Mouse (Mus musculus) intestine, postnatal 0 days (tissue): ENCODE measurements around the gene Smoc1. TPM values are rescaled to one million over a fixed set of nuclear protein-coding genes. Genes with fewer than 3 reads are reported as not detected.

ENCODE experiments used
- ATAC-seq: fragments of 200-750 bp; cut with Nextera tagmentation; 2 replicates; pipeline ENCODE4 v1.8.0; 2017; ENCODE audit warnings: mild to moderate bottlenecking, moderate TSS enrichment, moderate library complexity
- H3K27ac ChIP-seq: fragments of 300-500 bp; sonication (generic); 2 replicates; pipeline ENCODE4 v1.5.1; 2014; ENCODE audit warnings: mild to moderate bottlenecking, low read depth, low read length, moderate library complexity
- H3K27me3 ChIP-seq: fragments of 300-500 bp; sonication (generic); replicated peaks from 2 replicates; pipeline ENCODE4 v1.6.1; 2014; ENCODE audit warnings: low read length, mixed read lengths; ENCODE audit not compliant: control insufficient read depth, insufficient read depth
- H3K36me3 ChIP-seq: fragments of 300-500 bp; sonication (generic); 2 replicates; pipeline ENCODE4 v1.6.1; 2014; ENCODE audit warnings: mild to moderate bottlenecking, moderate library complexity; ENCODE audit not compliant: control insufficient read depth, insufficient read depth
- H3K4me1 ChIP-seq: fragments of 300-500 bp; sonication (generic); replicated peaks from 2 replicates; pipeline ENCODE4 v1.6.1; 2014; ENCODE audit warnings: antibody characterized with exemption, low read length, mixed read lengths; ENCODE audit not compliant: control insufficient read depth, insufficient read depth
- H3K4me2 ChIP-seq: fragments of 300-500 bp; sonication (generic); replicated peaks from 2 replicates; pipeline ENCODE4 v1.6.1; 2014; ENCODE audit warnings: low read depth, mild to moderate bottlenecking, moderate library complexity
- H3K4me3 ChIP-seq: fragments of 300-500 bp; sonication (generic); 2 replicates; pipeline ENCODE4 v1.5.1; 2014; ENCODE audit warnings: low read depth, low read length
- H3K9ac ChIP-seq: fragments of 300-500 bp; sonication (generic); 2 replicates; pipeline ENCODE4 v1.6.1; 2014; ENCODE audit warnings: mild to moderate bottlenecking, low read depth, low read length
- H3K9me3 ChIP-seq: fragments of 300-500 bp; sonication (generic); 2 replicates; pipeline ENCODE4 v1.6.1; 2016; ENCODE audit warnings: mixed run types; ENCODE audit not compliant: control insufficient read depth
- CTCF ChIP-seq: sonication (generic); IDR thresholded peaks from 2 replicates; pipeline ENCODE4 v1.5.1; 2016; ENCODE audit warnings: low read depth, mild to moderate bottlenecking, control low read depth, antibody characterized with exemption, moderate library complexity
- WGBS: fragments of 180-500 bp; shearing (Covaris S2); extraction: QIAGEN DNeasy Blood & Tissue Kit; methylation state at CpG from one replicate; pipeline ENCODE4 v1.1.7; 2014; 5-methylcytosine and 5-hydroxymethylcytosine counted together
- polyA plus RNA-seq: library from polyadenylated mRNA; unstranded; fragments of >200 nt; fragmentation: Nextera tagmentation; extraction: Ambion mirVana; gene quantifications from 2 replicates; pipeline ENCODE4 v1.2.1, GENCODE M21; 2015

Smoc1 gene
- polyA plus RNA-seq, 1 experiment from 2014 or later = 3.9 TPM

DNA sequence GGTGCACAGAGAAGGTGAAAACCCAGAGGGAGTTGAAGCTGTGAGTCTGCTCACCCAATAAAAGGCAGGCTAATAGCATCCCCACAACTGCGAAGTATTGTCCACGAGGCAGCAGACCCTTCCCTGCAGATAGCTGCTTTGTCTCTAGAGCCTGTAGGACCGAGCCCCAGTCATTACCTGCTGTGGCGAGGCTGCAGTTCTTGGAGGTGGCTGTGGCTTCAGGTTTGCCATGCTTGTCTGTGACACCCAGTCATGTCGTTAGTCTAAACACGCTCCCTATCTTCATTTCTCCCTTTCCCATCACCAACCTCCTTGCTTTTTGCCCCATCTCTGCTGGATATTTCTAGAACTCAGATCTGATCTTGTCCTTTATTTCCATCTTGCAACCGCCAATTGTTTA lies 66.6 kb downstream of the Smoc1 start:
- no peaks in the 10 kb centered on the region for H3K36me3 ChIP-seq
- no peak overlapping the region for H3K4me2 ChIP-seq
- H3K4me1 ChIP-seq = no peaks in the 10 kb centered on the region
- WGBS = 74% methylated on average over 7 of the region's 7 CpGs
- TF ChIP-seq CTCF = no peak
- H3K27me3 ChIP-seq = no peaks in the 10 kb centered on the region
- H3K4me3 ChIP-seq = no peak overlapping the region
- no peak overlapping the region for H3K9ac ChIP-seq
- H3K27ac ChIP-seq = no peak overlapping the region
- H3K9me3 ChIP-seq = no peaks in the 10 kb centered on the region
- no peak for ATAC-seq

DNA sequence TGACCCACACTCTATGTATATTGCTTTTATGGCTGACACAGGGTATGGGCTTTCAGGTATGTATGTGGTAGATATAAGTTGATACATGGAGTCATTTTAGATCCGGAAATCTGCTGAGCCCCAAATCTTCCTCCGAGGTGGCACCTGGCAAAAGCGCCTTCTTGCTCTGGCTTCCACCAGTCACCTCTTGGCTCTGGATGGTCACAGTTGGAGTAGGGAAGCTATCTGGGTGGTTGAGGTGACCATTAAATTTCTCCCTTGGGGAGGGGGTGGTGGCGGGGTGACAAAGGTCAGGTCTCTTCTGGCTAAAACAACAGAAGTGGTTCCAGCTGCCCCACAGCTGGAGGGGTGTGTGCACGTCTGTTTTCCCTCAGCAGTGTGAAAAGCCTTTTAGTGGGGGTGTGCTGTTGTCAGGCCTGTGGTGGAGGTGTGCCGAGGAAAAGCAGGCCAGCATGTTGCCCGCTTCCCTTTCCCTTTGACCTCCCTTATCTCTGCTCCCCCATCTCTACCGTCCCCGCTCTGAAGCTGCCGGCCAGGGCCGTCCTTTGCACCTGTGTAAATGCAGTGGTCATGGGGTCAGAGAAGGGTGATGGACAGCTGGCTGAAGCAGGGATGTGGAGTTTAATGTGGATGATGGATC lies 68.3 kb downstream of the Smoc1 start:
- no peak for ATAC-seq
- no peak overlapping the region for H3K9ac ChIP-seq
- H3K9me3 ChIP-seq = no peaks in the 10 kb centered on the region
- no peak overlapping the region for H3K4me2 ChIP-seq
- no peak for TF ChIP-seq CTCF
- H3K4me3 ChIP-seq = no peak overlapping the region
- no peaks in the 10 kb centered on the region for H3K27me3 ChIP-seq
- no peaks in the 10 kb centered on the region for H3K36me3 ChIP-seq
- no peaks in the 10 kb centered on the region for H3K4me1 ChIP-seq
- H3K27ac ChIP-seq = no peak overlapping the region
- WGBS = 42% methylated on average over 11 of the region's 11 CpGs

DNA sequence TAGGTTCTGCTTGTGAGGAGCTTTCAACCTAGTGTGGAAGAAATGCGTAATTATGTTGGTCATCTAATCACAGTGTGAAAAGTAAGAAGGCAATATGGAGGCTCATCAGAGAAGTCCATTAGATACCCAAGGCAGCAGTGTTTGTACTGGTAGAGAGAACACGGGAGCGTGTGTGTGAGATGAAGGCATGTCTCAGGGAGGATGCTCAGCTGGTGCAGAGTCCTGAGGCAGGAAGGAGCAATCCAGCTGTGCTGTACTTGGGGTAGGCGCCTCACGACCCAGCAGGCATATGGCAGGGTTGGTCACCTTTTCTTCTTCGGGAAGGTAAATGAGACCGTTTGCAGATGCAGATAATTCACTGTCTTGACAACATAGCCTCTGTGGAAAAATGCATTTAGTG lies 70.7 kb downstream of the Smoc1 start:
- no peak overlapping the region for H3K4me3 ChIP-seq
- no peaks in the 10 kb centered on the region for H3K9me3 ChIP-seq
- no peak overlapping the region for H3K27ac ChIP-seq
- no peak overlapping the region for H3K4me2 ChIP-seq
- H3K4me1 ChIP-seq = no peaks in the 10 kb centered on the region
- H3K9ac ChIP-seq = no peak overlapping the region
- no peak for TF ChIP-seq CTCF
- 79% methylated on average over 7 of the region's 7 CpGs for WGBS
- no peaks in the 10 kb centered on the region for H3K27me3 ChIP-seq
- no peak for ATAC-seq
- H3K36me3 ChIP-seq = no peaks in the 10 kb centered on the region

DNA sequence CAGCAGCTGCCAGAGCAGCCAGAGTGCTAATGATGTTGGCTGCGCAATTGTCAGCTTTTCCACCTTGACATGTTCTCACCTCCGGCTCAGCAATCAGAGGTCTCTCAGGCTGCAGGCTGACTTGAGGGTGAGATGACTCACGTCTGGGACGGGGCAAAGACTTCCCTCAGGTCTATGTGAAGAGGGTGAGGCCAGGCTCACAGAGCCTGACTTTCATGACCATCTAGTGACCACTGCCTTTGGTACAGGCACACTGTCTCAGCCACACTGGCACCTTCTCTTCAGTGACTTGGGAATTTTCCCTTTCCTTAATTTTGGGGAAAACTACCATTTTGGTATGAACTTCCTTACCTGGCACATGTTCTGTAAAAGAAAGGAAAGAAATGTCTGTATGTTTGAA lies 71.1 kb downstream of the Smoc1 start:
- H3K9me3 ChIP-seq = no peaks in the 10 kb centered on the region
- no peak overlapping the region for H3K9ac ChIP-seq
- H3K27me3 ChIP-seq = no peaks in the 10 kb centered on the region
- 55% methylated on average over 4 of the region's 4 CpGs for WGBS
- no peaks in the 10 kb centered on the region for H3K4me1 ChIP-seq
- H3K27ac ChIP-seq = no peak overlapping the region
- H3K4me3 ChIP-seq = no peak overlapping the region
- TF ChIP-seq CTCF = no peak
- no peaks in the 10 kb centered on the region for H3K36me3 ChIP-seq
- no peak for ATAC-seq
- H3K4me2 ChIP-seq = no peak overlapping the region

DNA sequence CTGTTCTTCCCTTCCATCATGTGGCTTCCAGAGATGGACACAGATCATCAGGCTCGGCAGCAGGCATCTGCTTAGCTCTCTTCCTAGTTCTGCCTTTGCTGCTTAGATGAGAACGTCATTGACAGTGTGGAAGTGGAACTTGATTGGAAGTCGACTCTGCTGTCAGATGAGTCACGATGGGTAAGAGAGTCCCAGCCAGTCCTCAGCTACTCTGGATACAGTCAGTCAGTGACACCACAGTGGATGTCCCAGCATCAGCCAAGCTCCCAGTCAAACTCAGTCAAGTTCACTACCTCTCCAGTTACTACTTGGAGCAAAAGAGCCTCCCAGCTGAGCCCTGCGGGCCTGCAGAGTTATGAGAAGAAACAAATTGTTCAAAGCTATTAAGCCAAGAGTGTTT lies 72.6 kb downstream of the Smoc1 start:
- H3K36me3 ChIP-seq = no peaks in the 10 kb centered on the region
- no peaks in the 10 kb centered on the region for H3K9me3 ChIP-seq
- H3K4me3 ChIP-seq = no peak overlapping the region
- no peaks in the 10 kb centered on the region for H3K27me3 ChIP-seq
- TF ChIP-seq CTCF = no peak
- H3K27ac ChIP-seq = no peak overlapping the region
- H3K4me2 ChIP-seq = no peak overlapping the region
- no peak for ATAC-seq
- H3K4me1 ChIP-seq = no peaks in the 10 kb centered on the region
- no peak overlapping the region for H3K9ac ChIP-seq
- 74% methylated on average over 5 of the region's 5 CpGs for WGBS

DNA sequence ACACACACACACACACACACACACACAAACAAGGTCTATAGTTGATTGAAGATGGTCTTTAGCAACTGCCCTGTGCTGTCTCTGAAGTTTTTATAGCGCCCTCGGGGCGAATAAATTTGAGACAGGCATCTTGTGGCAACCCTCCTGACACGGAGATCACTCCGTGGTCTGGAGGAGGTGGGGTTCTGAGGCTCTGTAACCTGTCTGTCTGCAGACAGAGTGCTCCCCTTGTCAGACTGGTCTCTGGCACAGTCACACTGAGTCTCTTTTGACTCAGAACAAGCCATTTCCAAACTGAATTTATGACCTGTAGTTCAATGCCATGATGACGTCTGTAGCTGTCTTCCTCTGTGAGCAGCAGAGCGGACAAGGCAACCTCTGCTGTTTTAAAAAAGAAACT lies 75.1 kb downstream of the Smoc1 start:
- H3K9me3 ChIP-seq = no peaks in the 10 kb centered on the region
- H3K4me2 ChIP-seq = no peak overlapping the region
- ATAC-seq = no peak
- H3K36me3 ChIP-seq = no peaks in the 10 kb centered on the region
- 75% methylated on average over 7 of the region's 7 CpGs for WGBS
- H3K27ac ChIP-seq = no peak overlapping the region
- TF ChIP-seq CTCF = no peak
- no peaks in the 10 kb centered on the region for H3K27me3 ChIP-seq
- H3K4me3 ChIP-seq = no peak overlapping the region
- H3K4me1 ChIP-seq = no peaks in the 10 kb centered on the region
- no peak overlapping the region for H3K9ac ChIP-seq

DNA sequence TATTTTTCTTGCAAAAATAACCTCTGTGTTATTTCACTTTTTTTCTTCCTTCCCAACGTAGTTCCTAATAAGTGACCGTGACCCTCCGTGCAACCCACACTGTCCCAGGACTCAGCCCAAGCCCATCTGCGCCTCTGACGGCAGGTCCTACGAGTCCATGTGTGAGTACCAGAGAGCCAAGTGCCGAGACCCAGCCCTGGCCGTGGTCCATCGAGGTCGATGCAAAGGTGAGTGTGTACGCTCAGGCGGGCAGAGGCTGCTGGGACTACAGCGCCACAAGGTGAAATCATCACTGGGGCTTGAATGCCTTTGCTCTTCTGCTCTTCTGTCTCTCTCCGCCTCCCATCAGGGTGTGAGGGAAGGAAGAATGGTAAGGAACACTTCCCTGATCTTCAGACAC lies 77.9 kb downstream of the Smoc1 start:
- 79% methylated on average over 14 of the region's 14 CpGs for WGBS

More for the DNA sequence above, 77.9 kb downstream of the Smoc1 start:
- no peak for ATAC-seq
- H3K27me3 ChIP-seq = no peaks in the 10 kb centered on the region
- H3K4me3 ChIP-seq = no peak overlapping the region
- no peaks in the 10 kb centered on the region for H3K4me1 ChIP-seq
- no peak for TF ChIP-seq CTCF
- H3K9ac ChIP-seq = no peak overlapping the region
- H3K27ac ChIP-seq = no peak overlapping the region
- H3K4me2 ChIP-seq = no peak overlapping the region
- no peaks in the 10 kb centered on the region for H3K36me3 ChIP-seq
- no peaks in the 10 kb centered on the region for H3K9me3 ChIP-seq
